Comparison of ENCODE assay signal across 23 mouse cellular contexts in genomic region chrX:105228580-105228979, GRCm38 (mm10).
"Had no signal": no experiment of that assay in that cellular context is flagged by ENCODE, and none has a peak within 500 bp of the region (broad histone marks: within the 10 kb centered on the region; RNA-seq: fewer than 3 reads in every experiment).

No protein-coding gene starts in this region.

- DNase-seq: gastrocnemius, postnatal 14 days; gastrocnemius, postnatal 36 days; heart, adult 18-20 months; heart, postnatal 10 days; heart, postnatal 36 days; kidney, adult 18-20 months; kidney, adult 8-10 months; kidney, postnatal 10 days; kidney, postnatal 4 days; liver; liver, embryonic 13.5 days; liver, postnatal 0 days had no signal

- ATAC-seq: hindbrain, postnatal 0 days; liver, postnatal 0 days had no signal

- H3K4me1 ChIP-seq: heart, embryonic 10.5 days; heart, embryonic 12.5 days; hindbrain, embryonic 13.5 days; hindbrain, embryonic 15.5 days; limb, embryonic 10.5 days; limb, embryonic 12.5 days; liver, embryonic 13.5 days; liver, embryonic 15.5 days had no signal

- H3K27me3 ChIP-seq: liver, embryonic 15.5 days had no signal

- H3K9me3 ChIP-seq: heart, embryonic 10.5 days; heart, embryonic 12.5 days; hindbrain, embryonic 13.5 days; hindbrain, embryonic 15.5 days; limb, embryonic 10.5 days; limb, embryonic 12.5 days; liver, embryonic 15.5 days had no signal

- H3K4me2 ChIP-seq: heart, embryonic 12.5 days; hindbrain, embryonic 13.5 days; hindbrain, embryonic 15.5 days; limb, embryonic 12.5 days; liver, embryonic 11.5 days; liver, embryonic 13.5 days; liver, embryonic 15.5 days had no signal

- H3K9ac ChIP-seq: heart, embryonic 12.5 days; hindbrain, embryonic 13.5 days; hindbrain, embryonic 15.5 days; limb, embryonic 12.5 days; liver, embryonic 13.5 days; liver, embryonic 15.5 days; liver, postnatal 0 days had no signal

- H3K36me3 ChIP-seq: heart, embryonic 10.5 days; heart, embryonic 12.5 days; hindbrain, embryonic 13.5 days; hindbrain, embryonic 15.5 days; limb, embryonic 10.5 days; limb, embryonic 12.5 days; liver, embryonic 13.5 days; liver, embryonic 15.5 days had no signal

- H3K27ac ChIP-seq: heart, embryonic 10.5 days; hindbrain, embryonic 13.5 days; hindbrain, embryonic 15.5 days; hindbrain, postnatal 0 days; layer of hippocampus, adult 2 months; left cerebral cortex, adult 2 months; limb, embryonic 10.5 days; limb, embryonic 12.5 days; liver, embryonic 13.5 days; liver, embryonic 15.5 days had no signal

- H3K4me3 ChIP-seq: heart, embryonic 10.5 days; heart, embryonic 12.5 days; hindbrain, embryonic 13.5 days; hindbrain, embryonic 15.5 days; layer of hippocampus, adult 2 months; left cerebral cortex, adult 2 months; limb, embryonic 10.5 days; limb, embryonic 12.5 days; liver, embryonic 13.5 days; liver, embryonic 15.5 days had no signal
